Mouse (Mus musculus) B cell, adult 2 months (primary cell): Measurements from ENCODE around the gene Tbc1d10a.

ENCODE experiments used
- DNase-seq, 2 experiments: peaks; one replicate each; pipeline ENCODE4 v3.0.0; 2022

Gene Tbc1d10a

GRCm38 (mm10) chr11:4240151-4240550 lies 53.6 kb downstream of the Tbc1d10a start:
- DNase-seq, result no peak

- DNase-seq, result no peak
Measured at GRCm38 (mm10) chr11:4241180-4241579, 54.6 kb downstream of the Tbc1d10a start.

- no peak for DNase-seq
Measured at GRCm38 (mm10) chr11:4246126-4246525, 59.5 kb downstream of the Tbc1d10a start.

GRCm38 (mm10) chr11:4246623-4247022 lies 60.0 kb downstream of the Tbc1d10a start:
- DNase-seq, result no peak

GRCm38 (mm10) chr11:4247201-4247959 lies 60.8 kb downstream of the Tbc1d10a start:
- no peak for DNase-seq

- no peak for DNase-seq
Measured at GRCm38 (mm10) chr11:4249151-4249550, 62.6 kb downstream of the Tbc1d10a start.

- no peak for DNase-seq
Measured at GRCm38 (mm10) chr11:4250290-4250689, 63.7 kb downstream of the Tbc1d10a start.

GRCm38 (mm10) chr11:4251376-4251775 lies 64.8 kb downstream of the Tbc1d10a start:
- DNase-seq, result no peak

GRCm38 (mm10) chr11:4252886-4253285 lies 66.3 kb downstream of the Tbc1d10a start:
- DNase-seq, result no peak

GRCm38 (mm10) chr11:4256846-4257607 lies 70.4 kb downstream of the Tbc1d10a start, which contains the start of gene Lif:
Gene Lif (plus strand): TSS chr11:4257557.
- DNase-seq, result no peak

GRCm38 (mm10) chr11:4257756-4258155 lies 71.2 kb downstream of the Tbc1d10a start:
- DNase-seq, result no peak

- DNase-seq, result peak; percentile 90 to 91
Measured at GRCm38 (mm10) chr11:4258657-4259082, 72.1 kb downstream of the Tbc1d10a start.

GRCm38 (mm10) chr11:4260463-4261187 lies 74.0 kb downstream of the Tbc1d10a start:
- no peak for DNase-seq

- peak; percentile 73 for DNase-seq
Measured at GRCm38 (mm10) chr11:4261188-4261494, 74.6 kb downstream of the Tbc1d10a start.

- no peak for DNase-seq
Measured at GRCm38 (mm10) chr11:4261969-4262368, 75.4 kb downstream of the Tbc1d10a start.

- no peak for DNase-seq
Measured at GRCm38 (mm10) chr11:4262847-4263246, 76.3 kb downstream of the Tbc1d10a start.

GRCm38 (mm10) chr11:4263296-4263695 lies 76.7 kb downstream of the Tbc1d10a start:
- DNase-seq, result no peak

- DNase-seq, result no peak
Measured at GRCm38 (mm10) chr11:4264066-4264465, 77.5 kb downstream of the Tbc1d10a start.
